Mouse (Mus musculus) C2C12 (cell line): ENCODE measurements around the gene Auts2.

ENCODE experiments used
- CEBPB ChIP-seq: IDR thresholded peaks from one replicate; pipeline ENCODE4 v1.6.1; 2011; ENCODE audit warnings: low read depth, mild to moderate bottlenecking, control low read depth, moderate library complexity
- CTCF ChIP-seq: IDR thresholded peaks from one replicate; pipeline ENCODE4 v1.5.1; 2011; ENCODE audit not compliant: control insufficient read depth, insufficient read depth, insufficient read length
- FOSL1 ChIP-seq: IDR thresholded peaks from one replicate; pipeline ENCODE4 v1.8.0; 2011; ENCODE audit warnings: mild to moderate bottlenecking, low read length; ENCODE audit not compliant: poor library complexity, insufficient read depth, severe bottlenecking
- MAX ChIP-seq: IDR thresholded peaks from one replicate; pipeline ENCODE4 v1.6.1; 2011; ENCODE audit warnings: mild to moderate bottlenecking, control low read depth
- MYOD1 ChIP-seq: IDR thresholded peaks from one replicate; pipeline ENCODE4 v1.6.1; 2011; ENCODE audit warnings: low read depth; ENCODE audit not compliant: control insufficient read depth, insufficient read length
- MYOG ChIP-seq: IDR thresholded peaks from one replicate; pipeline ENCODE4 v1.6.1; 2011; ENCODE audit not compliant: control insufficient read depth, insufficient read length; ENCODE audit errors: extremely low read depth
- USF1 ChIP-seq: IDR thresholded peaks from one replicate; pipeline ENCODE4 v1.6.1; 2011; ENCODE audit warnings: low read depth, mild to moderate bottlenecking, control low read depth, moderate library complexity

DNA sequence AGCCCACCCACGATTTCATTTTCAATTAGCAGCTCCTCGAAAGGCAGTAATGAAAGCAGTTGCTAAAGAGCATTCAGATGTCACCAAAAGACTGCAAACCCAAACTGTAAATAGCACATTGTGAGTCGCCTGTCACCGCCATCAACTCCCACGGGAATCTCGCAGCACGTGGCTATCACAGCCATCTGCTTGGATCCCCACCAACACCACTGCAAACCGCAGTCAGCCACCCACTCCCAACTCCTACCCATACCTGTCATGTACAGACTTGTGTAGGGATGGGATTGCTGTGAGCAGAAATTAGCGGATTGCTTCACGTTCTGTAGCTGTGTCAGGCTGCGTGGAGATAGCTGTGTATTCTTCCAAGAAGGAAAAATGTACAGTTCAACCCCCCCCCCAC, 293.6 kb downstream of the Auts2 start:
- TF ChIP-seq CTCF (no peak), USF1 (no peak), MYOG (no peak), MAX (no peak), CEBPB (no peak), FOSL1 (no peak), MYOD1 (no peak)
